Comparison of ENCODE assay signal across 22 mouse cellular contexts in genomic region chr11:79264376-79264775, GRCm38 (mm10). TPM values are rescaled to one million over a fixed set of nuclear protein-coding genes. Genes with fewer than 3 reads are reported as not detected.
DNase-seq lines count a peak whose midpoint lies in the region; ATAC-seq and TF ChIP-seq lines count a peak whose summit lies in the region.
"Had no signal": no experiment of that assay in that cellular context is flagged by ENCODE, and none has a peak within 500 bp of the region (broad histone marks: within the 10 kb centered on the region; RNA-seq: fewer than 3 reads in every experiment).

No protein-coding gene starts in this region.

- DNase-seq in heart, postnatal 0 days (ENCODE audit: low spot score) = no peak
- DNase-seq in heart, adult 9 months (ENCODE audit: low spot score in 2 of 2) = no peak
- peak; percentile 29 for DNase-seq in lung, postnatal 25 days (ENCODE audit: low spot score)
- DNase-seq in lung, postnatal 14 days = no peak
- peak; percentile 55 for DNase-seq in NIH3T3 (ENCODE audit: low read depth)
- DNase-seq in left cerebral cortex, adult 11 months (ENCODE audit: low spot score) = no peak
- DNase-seq in left cerebral cortex, postnatal 10 days (ENCODE audit: extremely low spot score in 1 of 2, low spot score in 2 of 2) = no peak
- DNase-seq: cerebellum, adult 2 months; cerebellum, postnatal 36 days; gastrocnemius, postnatal 10 days; heart, adult 2 months; kidney, adult 11 months; liver, embryonic 13.5 days; thymus, postnatal 14 days had no signal

- no peaks in the 10 kb centered on the region for H3K9me3 ChIP-seq in heart, postnatal 0 days (replicated peaks; ENCODE audit: control insufficient read depth, low read length)
- H3K9me3 ChIP-seq: forebrain, embryonic 12.5 days; hindbrain, embryonic 10.5 days; liver, embryonic 13.5 days; neural tube, embryonic 13.5 days had no signal

- WGBS in heart, postnatal 0 days = 30% methylated on average over 3 of the region's 3 CpGs

- TF ChIP-seq EP300 in heart, postnatal 0 days (IDR thresholded peaks at IDR 0.05; ENCODE audit: low read depth) = no peak

- no peak for ATAC-seq in heart, postnatal 0 days (ENCODE audit: insufficient read depth, low read depth)

- TF ChIP-seq CTCF in heart, postnatal 0 days (IDR thresholded peaks at IDR 0.05; ENCODE audit: low read depth) = no peak

- H3K9ac ChIP-seq in heart, postnatal 0 days (replicated peaks; ENCODE audit: low read depth, low read length) = no peak overlapping the region
- H3K9ac ChIP-seq: forebrain, embryonic 12.5 days; liver, embryonic 13.5 days; midbrain, embryonic 12.5 days; neural tube, embryonic 13.5 days had no signal

- H3K36me3 ChIP-seq in heart, postnatal 0 days (replicated peaks; ENCODE audit: control insufficient read depth, insufficient read depth, low read length) = no peaks in the 10 kb centered on the region
- H3K36me3 ChIP-seq: forebrain, embryonic 12.5 days; hindbrain, embryonic 10.5 days; liver, embryonic 13.5 days; midbrain, embryonic 12.5 days; neural tube, embryonic 13.5 days had no signal

- intact Hi-C loops in left cerebral cortex, postnatal 10 days (cut with DNase I) = no loop called here

- H3K27ac ChIP-seq in heart, postnatal 0 days (ENCODE audit: low read depth) = 0 out of 2 replicates have a peak overlapping the region, but pooled peaks have one; percentile 34
- H3K27ac ChIP-seq: forebrain, embryonic 12.5 days; heart, adult 2 months; hindbrain, embryonic 10.5 days; liver, embryonic 13.5 days; midbrain, embryonic 12.5 days; neural tube, embryonic 13.5 days had no signal

- no peak overlapping the region for H3K4me3 ChIP-seq in heart, postnatal 0 days (ENCODE audit: low read depth, low read length)
- H3K4me3 ChIP-seq: forebrain, embryonic 12.5 days; heart, adult 2 months; hindbrain, embryonic 10.5 days; liver, embryonic 13.5 days; midbrain, embryonic 12.5 days; neural tube, embryonic 13.5 days had no signal

- no peaks in the 10 kb centered on the region for H3K27me3 ChIP-seq in heart, postnatal 0 days (ENCODE audit: control insufficient read depth, insufficient read depth, low read length)
- H3K27me3 ChIP-seq: CH12.LX; forebrain, embryonic 12.5 days; liver, embryonic 13.5 days; midbrain, embryonic 12.5 days; neural tube, embryonic 13.5 days had no signal

- no peaks in the 10 kb centered on the region for H3K4me1 ChIP-seq in heart, postnatal 0 days (ENCODE audit: control insufficient read depth, insufficient read depth)
- H3K4me1 ChIP-seq: forebrain, embryonic 12.5 days; hindbrain, embryonic 10.5 days; liver, embryonic 13.5 days; midbrain, embryonic 12.5 days had no signal

- H3K4me2 ChIP-seq in heart, postnatal 0 days (ENCODE audit: low read depth, low read length) = no peak overlapping the region
- H3K4me2 ChIP-seq: forebrain, embryonic 12.5 days; liver, embryonic 13.5 days; midbrain, embryonic 12.5 days; neural tube, embryonic 13.5 days had no signal

RNA-seq across cellular contexts. Expression of gene Wsb1, which starts 9.9 kb away (rescaled TPM):
- 60.4 and 73.2 TPM in 2 replicates for total RNA-seq in heart, postnatal 0 days (2014; rRNA removed; ENCODE audit: low replicate concordance)
- polyA plus RNA-seq in heart, postnatal 0 days (2015; fragmentation: Nextera tagmentation; extraction: Ambion mirVana) = 63.9 and 64.5 TPM in 2 replicates
- 10 to 100 TPM; 89.6 to 95.4 TPM for total RNA-seq in left cerebral cortex, postnatal 10 days (2021)

RNA-seq across cellular contexts. Expression of gene Gm9964, which starts 32.3 kb away (rescaled TPM):
- total RNA-seq in heart, postnatal 0 days (2014; rRNA removed; ENCODE audit: low replicate concordance) = not detected in 2 replicates
- not detected in 2 replicates for polyA plus RNA-seq in heart, postnatal 0 days (2015; fragmentation: Nextera tagmentation; extraction: Ambion mirVana)
- total RNA-seq in left cerebral cortex, postnatal 10 days (2021) = 1 to 10 TPM in 1 of 2 experiments, under 1 TPM in 1; 0.66 to 1.0 TPM
- total RNA-seq: adrenal gland, adult 18-20 months; CH12.LX; gastrocnemius, postnatal 10 days; MEL had no signal
- polyA plus RNA-seq: cerebellum, adult 2 months; forebrain, embryonic 12.5 days; heart, adult 2 months; hindbrain, embryonic 10.5 days; kidney, embryonic 16.5 days; liver, embryonic 13.5 days; midbrain, embryonic 12.5 days; neural tube, embryonic 13.5 days had no signal

Comparison
In these comparisons a context has a peak if more than half of its experiments do, and no peak if none do; other contexts are left out.
1. DNase-seq: peak in lung, postnatal 25 days (single experiment) and NIH3T3 (single experiment); none in heart, postnatal 0 days (single experiment), heart, adult 9 months (0 of 2), lung, postnatal 14 days (single experiment), left cerebral cortex, adult 11 months (single experiment) and left cerebral cortex, postnatal 10 days (0 of 2).